Mouse (Mus musculus) spleen, postnatal 14 days (tissue): ENCODE measurements around the gene Gdap1l1.
"Not testable (repeated sequence)": the region's sequence is repeated elsewhere in the genome, so short reads cannot be mapped to it uniquely, and the experiment has no call there.

ENCODE experiments used
- DNase-seq, 2 experiments: peaks; one replicate each; pipeline ENCODE4 v3.0.0; 2021 to 2022; ENCODE audit warnings: low spot score in 2 of 2

Gene Gdap1l1

GRCm38 (mm10) chr2:163422895-163423660 is 15.2 kb upstream of the Gdap1l1 start:
- no peak for DNase-seq

GRCm38 (mm10) chr2:163424597-163424996 is 13.7 kb upstream of the Gdap1l1 start, which contains the start of gene Oser1:
Gene Oser1, minus strand, starts transcription at chr2:163424697.
- DNase-seq = no peak

GRCm38 (mm10) chr2:163428346-163429011 is 9.8 kb upstream of the Gdap1l1 start:
- no peak for DNase-seq

- no peak for DNase-seq
These were observed 7.0 kb upstream of the Gdap1l1 start for GRCm38 (mm10) chr2:163431289-163431688.

GRCm38 (mm10) chr2:163433971-163434370 is 4.3 kb upstream of the Gdap1l1 start:
- DNase-seq = no peak

- DNase-seq = no peak
These were observed 476 bp upstream of the Gdap1l1 start for GRCm38 (mm10) chr2:163437800-163438199.

GRCm38 (mm10) chr2:163438619-163439451 is 559 bp downstream of the Gdap1l1 start:
- no peak for DNase-seq

- no peak for DNase-seq
These were observed 1.2 kb downstream of the Gdap1l1 start for GRCm38 (mm10) chr2:163439488-163439887.

GRCm38 (mm10) chr2:163443543-163443942 is 5.3 kb downstream of the Gdap1l1 start:
- no peak for DNase-seq

GRCm38 (mm10) chr2:163444017-163444416 is 5.7 kb downstream of the Gdap1l1 start:
- no peak for DNase-seq

- no peak for DNase-seq
These were observed 9.1 kb downstream of the Gdap1l1 start for GRCm38 (mm10) chr2:163447375-163447774.

- no peak for DNase-seq
These were observed 11.0 kb downstream of the Gdap1l1 start for GRCm38 (mm10) chr2:163449276-163449675.

GRCm38 (mm10) chr2:163450668-163451295 is 12.5 kb downstream of the Gdap1l1 start:
- DNase-seq = no peak

GRCm38 (mm10) chr2:163452738-163453137 is 14.5 kb downstream of the Gdap1l1 start:
- DNase-seq = no peak

- no peak for DNase-seq
These were observed 15.1 kb downstream of the Gdap1l1 start for GRCm38 (mm10) chr2:163453378-163453777.

GRCm38 (mm10) chr2:163458539-163459265 is 20.4 kb downstream of the Gdap1l1 start:
- no peak for DNase-seq

GRCm38 (mm10) chr2:163459380-163459779 is 21.1 kb downstream of the Gdap1l1 start:
- no peak for DNase-seq

- no peak for DNase-seq
These were observed 22.3 kb downstream of the Gdap1l1 start for GRCm38 (mm10) chr2:163460622-163461021.

GRCm38 (mm10) chr2:163461307-163461706 is 23.0 kb downstream of the Gdap1l1 start:
- not testable (repeated sequence) for DNase-seq

GRCm38 (mm10) chr2:163462386-163462785 is 24.1 kb downstream of the Gdap1l1 start:
- no peak for DNase-seq

- no peak for DNase-seq
These were observed 24.5 kb downstream of the Gdap1l1 start for GRCm38 (mm10) chr2:163462801-163463200.
